15 mouse cellular contexts compared by ENCODE assay signal in genomic region chr2:102551594-102551993, GRCm38 (mm10). TPM values are rescaled to one million over a fixed set of nuclear protein-coding genes. Genes with fewer than 3 reads are reported as not detected.
A peak's percentile ranks its signal among the peaks of the same experiment; 100 is the strongest.
DNase-seq lines count a peak whose midpoint lies in the region; ATAC-seq and TF ChIP-seq lines count a peak whose summit lies in the region.
"Had no signal": no experiment of that assay in that cellular context is flagged by ENCODE, and none has a peak within 500 bp of the region (broad histone marks: within the 10 kb centered on the region; RNA-seq: fewer than 3 reads in every experiment).

No protein-coding gene starts in this region.

- no peaks in the 10 kb centered on the region for H3K27me3 ChIP-seq in lung, postnatal 0 days (replicated peaks; ENCODE audit: insufficient read depth, low read length)
- peaks cover 16% of the 10 kb centered on the region for H3K27me3 ChIP-seq in liver, embryonic 11.5 days (replicated peaks; ENCODE audit: control insufficient read depth, insufficient read depth, low read length)

- peaks cover 9% of the 10 kb centered on the region for H3K4me1 ChIP-seq in lung, postnatal 0 days (ENCODE audit: insufficient read depth, low read depth, low read length)
- peaks cover 19% of the 10 kb centered on the region for H3K4me1 ChIP-seq in lung, adult 2 months (ENCODE audit: control insufficient read depth, insufficient read depth, low read length)
- H3K4me1 ChIP-seq in liver, embryonic 11.5 days (replicated peaks; ENCODE audit: control insufficient read depth, insufficient read depth, low read length) = 0 out of 2 replicates have a peak, but pooled peaks cover 3% of the 10 kb centered on the region

- H3K4me3 ChIP-seq in lung, postnatal 0 days (ENCODE audit: low read depth, low read length) = no peak overlapping the region
- no peak overlapping the region for H3K4me3 ChIP-seq in lung, adult 2 months (replicated peaks; ENCODE audit: extremely low read depth, low read depth, low read length)
- no peak overlapping the region for H3K4me3 ChIP-seq in liver, embryonic 11.5 days (ENCODE audit: low read depth, low read length)
- H3K4me3 ChIP-seq: heart, adult 2 months; megakaryocyte, embryonic 14.5 days; myocyte had no signal

- TF ChIP-seq POLR2A in lung, adult 2 months (IDR thresholded peaks at IDR 0.05; ENCODE audit: borderline replicate concordance, extremely low read depth, low read depth, low read length) = no peak

- H3K27ac ChIP-seq in lung, postnatal 0 days (ENCODE audit: low read length) = no peak overlapping the region
- H3K27ac ChIP-seq in liver, embryonic 11.5 days (ENCODE audit: low read depth, low read length) = no peak overlapping the region
- H3K27ac ChIP-seq: heart, adult 2 months had no signal

- no peak for TF ChIP-seq EP300 in lung, postnatal 0 days (IDR thresholded peaks at IDR 0.05)

- TF ChIP-seq CTCF in lung, postnatal 0 days (IDR thresholded peaks at IDR 0.05) = peak; percentile 28
- TF ChIP-seq CTCF in lung, adult 2 months (IDR thresholded peaks at IDR 0.05; ENCODE audit: insufficient read depth, low read length) = no peak

- DNase-seq in kidney, adult 18-20 months = peak; percentile 6
- no peak for DNase-seq in kidney, adult 8-10 months
- no peak for DNase-seq in lung, postnatal 0 days (ENCODE audit: low spot score)
- no peak for DNase-seq in lung, adult 2 months
- no peak for DNase-seq in liver, embryonic 11.5 days (ENCODE audit: low spot score)
- no peak for DNase-seq in adrenal gland, postnatal 25 days
- DNase-seq in B cell, adult 2 months = no peak
- DNase-seq: heart, adult 2 months; heart, postnatal 36 days; spleen, adult 18-20 months; thymus, postnatal 14 days had no signal

- H3K4me2 ChIP-seq in lung, postnatal 0 days (replicated peaks; ENCODE audit: low read depth, low read length) = 0 out of 2 replicates have a peak overlapping the region, but pooled peaks have one; percentile 6
- peak overlapping the region; percentile 59 for H3K4me2 ChIP-seq in liver, embryonic 11.5 days

- no peaks in the 10 kb centered on the region for H3K9me3 ChIP-seq in lung, postnatal 0 days (ENCODE audit: low read length)
- H3K9me3 ChIP-seq in liver, embryonic 11.5 days (ENCODE audit: control insufficient read depth, low read length) = no peaks in the 10 kb centered on the region; the same call in 1 of the 2 replicates

- 16% methylated on average over 3 of the region's 3 CpGs for WGBS in lung, postnatal 0 days
- WGBS in lung, adult 2 months = 23% methylated on average over 3 of the region's 3 CpGs
- 39% methylated on average over 3 of the region's 3 CpGs for WGBS in liver, embryonic 11.5 days

- no peaks in the 10 kb centered on the region for H3K36me3 ChIP-seq in lung, postnatal 0 days (ENCODE audit: insufficient read depth, low read length)
- no peaks in the 10 kb centered on the region for H3K36me3 ChIP-seq in liver, embryonic 11.5 days (ENCODE audit: control insufficient read depth, insufficient read depth, low read length)

- H3K9ac ChIP-seq in lung, postnatal 0 days (replicated peaks; ENCODE audit: low read depth) = no peak overlapping the region
- no peak overlapping the region for H3K9ac ChIP-seq in liver, embryonic 11.5 days (ENCODE audit: low read depth, low read length)
- H3K9ac ChIP-seq: forebrain, postnatal 0 days had no signal

- ATAC-seq in lung, postnatal 0 days = no peak
- ATAC-seq in liver, embryonic 11.5 days (replicated peaks; ENCODE audit: low FRiP score) = no peak
- ATAC-seq: CD4-positive, CD25-positive, alpha-beta regulatory T cell, adult 4 months had no signal

RNA-seq across cellular contexts. Expression of gene Pamr1, which starts 1.8 kb away (rescaled TPM):
- polyA plus RNA-seq in lung, postnatal 0 days (2015; fragmentation: Nextera tagmentation; extraction: Ambion mirVana) = 44.2 and 45.5 TPM in 2 replicates
- 13.4 and 14.6 TPM in 2 replicates for polyA plus RNA-seq in lung, adult 2 months (2012; rRNA removed)
- polyA plus RNA-seq in liver, embryonic 11.5 days (2014; fragmentation: Nextera tagmentation; extraction: Ambion mirVana) = 3.3 and 4.7 TPM in 2 replicates
- 0.86 and 1.4 TPM in 2 replicates for total RNA-seq in adrenal gland, postnatal 25 days (2021)
- polyA plus RNA-seq: CD4-positive, CD25-positive, alpha-beta regulatory T cell, adult 4 months; myocyte had no signal
